Mouse (Mus musculus) cerebellum, adult 2 months (tissue): ENCODE measurements around the gene Nnat. TPM values are rescaled to one million over a fixed set of nuclear protein-coding genes. Genes with fewer than 3 reads are reported as not detected.

Experiments used
- DNase-seq, 2 experiments: peaks; one replicate each; pipeline ENCODE4 v3.0.0; 2021
- H3K27ac ChIP-seq: fragments of 200-500 bp; 2 replicates; pipeline ENCODE4 v1.5.1; 2012; ENCODE audit warnings: low read length, control low read depth, inconsistent platforms; ENCODE audit not compliant: insufficient read depth
- H3K27me3 ChIP-seq: fragments of 200-500 bp; 2 replicates; pipeline ENCODE4 v1.6.1; 2012; ENCODE audit warnings: inconsistent platforms, mild to moderate bottlenecking, low read length, moderate library complexity; ENCODE audit not compliant: control insufficient read depth, insufficient read depth
- H3K4me1 ChIP-seq: fragments of 200-500 bp; 2 replicates; pipeline ENCODE4 v1.6.1; 2011; ENCODE audit warnings: low read length; ENCODE audit not compliant: control insufficient read depth, insufficient read depth
- H3K4me3 ChIP-seq: fragments of 200-500 bp; replicated peaks from 2 replicates; pipeline ENCODE3; 2011; ENCODE audit warnings: mild to moderate bottlenecking, low read depth, low read length, control low read depth; ENCODE audit not compliant: insufficient read depth
- CTCF ChIP-seq: fragments of 200-500 bp; IDR thresholded peaks from 2 replicates; pipeline ENCODE4 v1.5.1; 2011; ENCODE audit warnings: low read depth, mild to moderate bottlenecking, control low read depth, low read length, moderate library complexity, borderline replicate concordance; ENCODE audit not compliant: insufficient read depth
- POLR2A ChIP-seq: fragments of 200-500 bp; IDR thresholded peaks from 2 replicates; pipeline ENCODE4 v1.6.1; 2011; ENCODE audit warnings: low read length, control low read depth, borderline replicate concordance; ENCODE audit not compliant: insufficient read depth
- WGBS: fragments of 180-500 bp; shearing (Covaris S2); methylation state at CpG from one replicate; pipeline ENCODE4 v1.1.7; 2018; 5-methylcytosine and 5-hydroxymethylcytosine counted together
- polyA plus RNA-seq: library from polyadenylated mRNA; depleted of rRNA; stranded (reverse); fragments of >200 nt; gene quantifications from 2 replicates; pipeline ENCODE4 v1.2.3, GENCODE M21; 2012

Gene Nnat
- polyA plus RNA-seq, 1 experiment, result 162 TPM

DNA sequence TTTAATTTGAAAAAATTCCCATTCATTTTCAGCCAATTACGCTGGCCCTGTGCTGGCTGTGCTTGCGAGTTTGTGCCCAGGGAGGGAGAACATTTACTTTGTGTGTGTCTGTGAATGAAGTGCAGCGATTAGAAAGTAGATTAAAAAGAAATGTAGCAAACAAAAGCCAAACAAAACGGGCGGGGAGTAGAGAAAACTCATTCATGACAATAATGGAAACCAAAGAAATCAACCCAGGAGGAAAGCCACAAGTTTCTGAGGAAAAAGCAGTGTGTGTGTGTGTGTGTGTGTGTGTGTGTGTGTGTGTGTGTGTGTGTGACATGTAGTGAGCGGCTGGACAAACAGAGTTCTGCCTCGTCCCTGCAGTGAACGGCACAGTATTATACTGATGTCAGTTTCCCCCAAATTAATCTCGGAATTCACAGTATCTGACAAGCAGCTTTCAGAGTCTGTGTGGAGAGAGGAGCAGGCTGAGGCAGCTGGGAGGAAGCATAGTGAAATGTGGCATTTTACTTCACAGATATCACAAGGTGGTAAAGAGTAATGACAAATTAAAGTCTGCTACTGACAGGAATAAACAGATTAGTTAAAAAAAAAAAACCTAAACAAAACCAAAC, 18.8 kb upstream of the Nnat start:
- no peak overlapping the region for H3K27ac ChIP-seq
- 70% methylated on average over 9 of the region's 9 CpGs for WGBS
- no peaks in the 10 kb centered on the region for H3K27me3 ChIP-seq
- no peak for TF ChIP-seq CTCF
- no peak for TF ChIP-seq POLR2A
- no peak for DNase-seq
- H3K4me3 ChIP-seq, result no peak overlapping the region
- peaks cover 5% of the 10 kb centered on the region for H3K4me1 ChIP-seq

DNA sequence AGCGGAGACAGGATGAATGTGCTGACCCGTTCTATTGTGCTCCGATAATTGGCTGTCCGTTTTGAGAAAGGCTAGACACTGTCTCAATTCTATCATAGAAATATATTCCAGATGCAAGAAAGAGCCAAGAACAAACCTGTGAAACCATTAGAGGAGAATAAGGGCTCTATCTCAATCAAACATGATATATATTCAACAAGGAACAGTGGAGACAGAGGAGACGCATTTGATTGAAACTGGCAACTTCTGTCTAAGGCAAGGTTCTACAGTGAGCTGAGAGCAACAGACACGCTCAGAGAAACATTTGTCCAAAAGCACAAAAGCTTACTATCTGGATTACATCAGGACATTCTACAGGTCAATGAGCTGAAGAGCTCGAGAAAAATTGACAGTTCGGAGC, 18.2 kb upstream of the Nnat start:
- TF ChIP-seq CTCF, result no peak
- no peak for TF ChIP-seq POLR2A
- Histone ChIP-seq H3K4me1 (peaks cover 2% of the 10 kb centered on the region; the same call in 1 of the 2 replicates), H3K4me3 (no peak overlapping the region), H3K27me3 (no peaks in the 10 kb centered on the region), H3K27ac (no peak overlapping the region)
- WGBS, result 79% methylated on average over 8 of the region's 8 CpGs
- DNase-seq, result no peak

DNA sequence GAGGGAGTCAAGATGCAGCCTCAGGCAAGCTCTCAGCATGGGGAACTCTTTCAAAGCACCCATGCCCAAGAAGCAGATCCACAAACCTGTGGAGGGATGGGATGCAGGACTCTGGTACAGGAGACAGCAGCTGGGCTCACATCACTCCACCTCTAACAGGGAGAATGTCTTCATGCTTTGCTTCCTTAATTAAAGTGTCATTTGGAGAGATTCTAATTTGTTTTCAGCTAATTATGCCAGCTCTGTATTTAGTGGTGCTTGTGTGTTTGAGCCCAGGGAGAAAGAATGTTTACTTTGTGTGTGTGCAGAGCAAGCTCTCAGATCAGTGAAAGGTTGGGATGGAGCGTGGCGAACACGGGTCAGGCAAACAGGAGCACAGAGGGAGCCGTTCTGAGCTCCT, 17.5 kb upstream of the Nnat start:
- 69% methylated on average over 4 of the region's 4 CpGs for WGBS
- TF ChIP-seq CTCF (no peak), POLR2A (no peak)
- H3K4me1 ChIP-seq, result no peaks in the 10 kb centered on the region

DNA sequence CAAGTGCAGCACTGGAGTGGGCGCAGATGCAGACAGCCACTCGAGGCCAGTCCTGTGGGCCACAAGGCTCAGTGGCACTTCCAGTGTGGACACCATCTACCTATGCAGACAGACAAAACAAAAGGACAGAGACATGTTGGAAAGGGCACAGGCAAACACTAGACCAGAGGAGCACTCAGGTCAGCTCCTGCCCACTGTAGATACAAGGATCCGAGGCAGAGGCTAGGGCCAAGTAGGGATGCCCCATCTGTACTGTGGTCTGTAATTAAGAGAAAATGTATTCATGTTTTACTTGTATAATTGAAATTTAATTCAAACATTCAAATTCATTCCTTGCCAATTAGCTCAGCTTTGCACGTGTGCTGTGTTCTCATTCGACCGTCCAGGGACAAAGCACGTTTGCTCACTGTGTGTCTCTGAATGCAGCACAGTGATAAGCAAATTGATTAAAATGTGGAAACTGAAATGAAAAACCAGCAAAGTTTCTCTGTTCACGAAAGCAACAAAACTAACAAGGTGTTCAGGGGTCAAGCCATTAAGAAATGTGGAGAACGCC, 15.5 kb upstream of the Nnat start:
- Histone ChIP-seq H3K4me1 (no peaks in the 10 kb centered on the region), H3K27me3 (no peaks in the 10 kb centered on the region), H3K27ac (no peak overlapping the region), H3K4me3 (no peak overlapping the region)
- no peak for DNase-seq
- no peak for TF ChIP-seq CTCF
- no peak for TF ChIP-seq POLR2A
- 78% methylated on average over 9 of the region's 9 CpGs for WGBS

More for the DNA sequence above, 17.5 kb upstream of the Nnat start:
- Histone ChIP-seq H3K27ac (no peak overlapping the region), H3K27me3 (no peaks in the 10 kb centered on the region), H3K4me3 (no peak overlapping the region)
- DNase-seq, result no peak

DNA sequence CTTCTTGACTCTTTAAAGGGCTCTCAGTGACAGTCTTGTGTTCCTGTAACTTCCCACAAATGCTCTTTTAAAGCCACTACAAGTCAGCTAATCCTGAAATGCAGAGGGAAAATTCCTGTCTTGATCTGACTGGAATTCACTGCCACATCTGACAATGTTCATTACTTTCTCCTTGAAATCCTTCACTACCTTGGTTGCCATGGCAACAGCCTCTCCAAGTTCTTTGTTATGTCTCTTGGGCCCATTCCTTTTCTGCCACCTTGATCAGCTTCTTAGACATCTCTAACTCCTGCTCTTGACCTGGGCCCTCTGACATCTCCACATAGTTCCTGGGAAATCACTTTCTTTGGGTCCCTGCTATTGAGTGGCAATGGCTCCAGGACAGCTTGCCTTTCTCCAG, 13.2 kb upstream of the Nnat start:
- no peak for DNase-seq
- Histone ChIP-seq H3K4me3 (no peak overlapping the region), H3K27me3 (no peaks in the 10 kb centered on the region), H3K27ac (no peak overlapping the region), H3K4me1 (no peaks in the 10 kb centered on the region; the same call in 1 of the 2 replicates)
- TF ChIP-seq CTCF (no peak), POLR2A (no peak)

DNA sequence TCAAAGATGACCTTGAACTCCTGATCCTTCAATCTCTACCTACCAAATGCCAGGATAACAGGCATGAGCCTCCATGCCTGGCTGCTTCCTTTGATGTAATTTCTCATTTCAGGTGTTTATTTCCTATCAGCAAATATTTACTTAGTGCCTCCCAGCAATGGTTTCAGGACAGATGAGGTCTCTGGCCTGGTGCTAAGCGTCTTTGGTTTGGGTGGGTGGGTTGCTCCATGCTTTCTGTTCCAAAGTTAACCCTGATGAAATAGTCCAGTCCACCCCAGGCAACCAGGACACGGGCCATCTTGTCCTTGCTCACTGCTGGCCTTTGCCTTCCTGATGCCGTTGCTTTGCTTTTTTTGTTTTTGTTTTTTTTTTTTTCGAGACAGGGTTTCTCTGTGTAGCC, 9.6 kb upstream of the Nnat start:
- Histone ChIP-seq H3K4me3 (no peak overlapping the region), H3K4me1 (peaks cover 14% of the 10 kb centered on the region), H3K27ac (no peak overlapping the region), H3K27me3 (no peaks in the 10 kb centered on the region)
- no peak for TF ChIP-seq POLR2A
- DNase-seq, result no peak
- WGBS, result 83% methylated on average over 4 of the region's 4 CpGs

DNA sequence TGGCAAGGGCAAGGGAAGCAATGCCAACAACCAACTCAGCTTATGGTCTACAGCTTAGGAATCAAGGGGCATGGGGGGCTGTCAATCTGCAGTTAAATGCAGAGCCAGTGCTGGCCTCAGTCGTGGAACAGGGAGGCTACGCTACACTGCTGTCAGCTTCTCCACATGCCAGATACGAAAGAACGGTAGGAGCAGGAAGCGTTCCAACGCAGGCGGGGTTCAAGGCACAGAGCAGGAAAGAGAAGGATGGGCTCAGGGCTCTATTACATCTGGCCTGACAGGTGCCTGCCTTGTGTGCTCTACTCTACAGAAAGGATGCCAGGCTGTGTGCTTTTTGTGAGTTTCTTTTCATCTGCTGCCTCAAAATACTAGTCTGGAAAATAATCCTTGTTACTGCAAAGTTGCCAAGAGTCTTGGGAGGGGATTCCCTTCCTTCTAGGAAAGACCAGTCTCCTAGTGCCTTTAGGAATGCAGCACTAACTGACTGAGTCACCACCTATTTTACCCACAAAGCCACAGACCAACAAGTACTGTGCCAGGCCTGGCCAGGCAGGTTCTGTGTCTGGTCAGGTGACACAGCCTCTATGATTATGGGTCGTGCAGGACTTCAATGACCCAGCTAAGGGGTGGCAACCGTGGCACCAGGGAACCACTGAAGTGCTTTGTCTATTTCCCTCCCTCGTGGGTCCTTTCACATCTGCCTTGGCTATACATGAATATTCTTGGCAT, 7.6 kb upstream of the Nnat start:
- Histone ChIP-seq H3K27ac (no peak overlapping the region), H3K4me3 (no peak overlapping the region), H3K27me3 (no peaks in the 10 kb centered on the region), H3K4me1 (peaks cover 18% of the 10 kb centered on the region)
- 23% methylated on average over 10 of the region's 10 CpGs for WGBS
- no peak for TF ChIP-seq CTCF
- no peak for TF ChIP-seq POLR2A
- DNase-seq, result no peak
